Mouse (Mus musculus): ENCODE measurements around the gene Slc25a29. TPM values are rescaled to one million over a fixed set of nuclear protein-coding genes. Genes with fewer than 3 reads are reported as not detected.
"Not testable (repeated sequence)": the region's sequence is repeated elsewhere in the genome, so short reads cannot be mapped to it uniquely, and the experiment has no call there.

The Slc25a29 gene
- 0.48 and 0.56 TPM in 2 replicates for total RNA-seq (2015)
- 0.16 TPM in 1 of 2 replicates, not detected in the other for total RNA-seq (2017)

DNA sequence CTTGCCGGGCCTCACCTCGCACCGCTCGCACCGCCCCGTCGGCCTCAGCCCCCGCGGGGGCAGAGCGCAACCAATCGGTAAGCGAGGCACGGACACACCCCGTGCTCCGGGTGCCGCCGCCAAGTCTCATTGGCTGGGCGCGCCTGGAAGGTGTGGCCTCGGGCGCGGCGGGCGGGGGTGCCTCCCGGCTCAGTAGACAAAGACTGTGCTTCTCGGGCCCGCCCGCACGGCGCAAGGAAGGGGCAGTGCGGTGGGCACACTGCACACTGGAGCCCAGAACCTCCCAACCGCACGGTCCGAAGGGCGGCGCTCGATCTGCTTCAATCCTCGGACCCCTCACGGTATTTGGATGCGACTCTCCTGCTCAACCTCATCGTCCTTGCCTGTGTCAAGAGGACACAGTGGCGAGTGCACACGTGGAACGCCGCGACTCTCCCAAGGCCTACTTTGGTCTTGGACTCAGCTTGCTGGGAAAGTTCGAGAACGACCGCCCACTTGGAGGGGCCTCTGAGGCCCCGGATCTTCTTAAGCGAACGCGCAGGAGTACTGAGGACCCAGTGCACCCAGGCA lies at the start of gene Slc25a29, which contains the start of gene Slc25a47:
TSS of gene Slc25a29 (minus strand) at position 44 of the 570 bp plus-strand sequence.
TSS of gene Slc25a47 (plus strand) at position 207 of the 570 bp plus-strand sequence.
- peak; percentile 89 for ATAC-seq (ENCODE audit: poor library complexity, severe bottlenecking)

DNA sequence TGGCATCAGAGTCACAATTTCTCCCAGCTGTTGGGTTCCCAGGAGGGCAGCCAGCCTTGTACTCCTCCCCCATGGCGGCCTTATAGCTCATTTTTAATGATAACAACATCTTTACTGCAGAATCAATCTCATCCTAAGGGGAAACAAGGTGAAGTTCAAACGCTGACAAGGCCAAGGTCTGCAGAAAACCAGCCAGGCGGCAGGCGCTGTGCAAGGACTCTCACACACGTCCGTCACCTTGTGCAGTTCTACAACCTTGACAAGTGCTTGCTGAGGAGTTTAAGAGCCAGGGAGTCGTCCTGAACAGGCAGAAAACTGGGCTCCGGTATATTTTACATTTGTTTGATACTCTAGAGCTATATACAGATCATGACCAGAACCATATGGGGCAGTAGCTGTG lies 47.1 kb upstream of the Slc25a29 start:
- ATAC-seq (ENCODE audit: poor library complexity, severe bottlenecking) = no peak

DNA sequence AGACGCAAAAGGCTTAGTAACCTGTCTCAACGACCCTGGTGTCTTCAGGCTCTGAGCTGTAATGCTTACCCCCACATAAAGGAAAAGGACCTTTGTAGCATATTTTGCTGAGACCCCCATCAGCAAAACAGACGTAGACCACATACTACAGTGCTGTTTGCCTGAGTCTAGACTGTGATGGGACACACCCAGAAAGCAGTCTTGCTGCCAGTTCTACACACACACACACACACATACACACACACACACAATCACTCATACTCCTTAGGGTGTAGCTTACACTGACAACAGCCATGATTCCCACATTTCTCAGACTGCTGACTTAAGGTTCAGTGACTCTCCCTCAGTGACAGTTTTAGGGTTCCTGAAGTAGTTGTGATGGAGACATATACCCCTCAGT lies 45.5 kb upstream of the Slc25a29 start:
- no peak for ATAC-seq (ENCODE audit: poor library complexity, severe bottlenecking)

DNA sequence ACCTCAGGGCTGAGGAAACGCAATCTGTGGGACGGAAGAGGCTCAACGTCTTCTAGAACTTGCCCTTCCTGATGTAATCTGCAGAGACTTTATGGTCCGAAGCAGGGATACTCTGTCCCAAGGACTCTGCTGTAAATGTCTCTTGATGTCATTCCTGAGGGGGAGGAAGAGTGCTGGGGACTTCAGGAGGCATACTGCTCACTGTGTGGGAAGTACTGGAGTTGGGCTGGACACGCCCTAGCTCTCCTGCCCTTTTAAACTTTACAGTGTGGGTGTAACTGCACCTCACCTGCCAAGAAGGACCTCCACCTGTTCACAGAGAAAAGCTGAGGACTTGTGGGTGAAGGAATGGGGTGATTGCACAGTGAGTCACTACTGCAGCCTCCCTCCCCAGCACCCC lies 44.9 kb upstream of the Slc25a29 start:
- ATAC-seq (ENCODE audit: poor library complexity, severe bottlenecking) = no peak

DNA sequence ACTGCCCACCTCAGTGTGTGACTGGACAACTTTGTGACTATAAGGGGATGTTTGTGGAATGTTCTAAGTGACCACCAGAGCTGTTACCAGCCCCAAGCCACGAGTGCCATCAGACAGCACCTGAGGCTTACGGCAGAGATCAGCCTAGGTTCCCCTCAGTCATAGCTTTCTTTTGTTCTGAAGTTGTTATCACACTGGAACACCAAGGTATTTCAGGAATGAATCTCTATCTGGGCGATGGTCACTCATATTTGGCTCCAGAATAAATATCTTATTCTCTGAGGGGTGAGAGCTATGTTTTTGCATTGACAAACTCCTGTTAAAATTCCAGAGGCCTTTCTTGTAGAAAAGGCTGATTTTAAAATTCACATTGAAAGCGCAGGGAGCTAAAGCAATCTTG lies 43.5 kb upstream of the Slc25a29 start:
- ATAC-seq (ENCODE audit: poor library complexity, severe bottlenecking) = no peak

DNA sequence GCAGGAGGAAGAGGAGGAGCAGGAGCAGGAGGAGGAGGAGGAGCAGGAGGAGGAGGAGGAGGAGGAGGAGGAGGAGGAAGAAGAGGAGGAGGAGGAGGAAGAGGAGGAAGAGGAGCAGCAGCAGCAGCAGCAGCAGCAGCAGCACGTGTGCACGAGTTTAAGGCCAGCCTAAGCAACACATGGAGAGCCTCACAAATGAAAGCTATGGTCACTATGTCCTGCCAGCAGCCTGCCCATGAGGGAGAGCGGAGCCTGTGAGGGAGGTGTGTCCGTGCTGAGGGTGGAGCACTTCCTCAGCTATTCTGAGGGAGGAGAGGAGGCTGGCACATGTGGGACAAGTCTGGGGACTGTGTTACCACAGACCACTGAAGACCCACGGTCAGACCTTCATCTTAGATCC lies 37.4 kb upstream of the Slc25a29 start:
- ATAC-seq (ENCODE audit: poor library complexity, severe bottlenecking) = no peak

DNA sequence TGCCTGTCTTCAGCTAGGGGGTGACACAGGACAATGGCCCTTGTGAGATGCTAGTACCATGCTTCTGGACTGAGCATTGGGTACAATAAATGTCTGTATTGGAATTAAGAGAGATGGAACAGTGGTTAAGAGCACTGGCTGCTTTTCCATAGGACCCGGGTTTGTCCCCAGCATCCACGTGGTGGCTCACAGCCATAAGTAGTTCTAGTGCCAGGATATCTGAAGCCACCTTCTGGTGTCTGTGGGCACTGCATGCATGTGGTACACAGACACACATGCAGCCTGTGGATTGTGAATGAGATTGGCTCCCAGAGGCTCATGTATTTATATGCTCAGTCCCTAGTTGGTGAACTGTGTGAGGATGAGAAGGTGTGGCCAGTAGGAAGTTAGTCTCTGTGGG lies 33.9 kb upstream of the Slc25a29 start:
- no peak for ATAC-seq (ENCODE audit: poor library complexity, severe bottlenecking)

DNA sequence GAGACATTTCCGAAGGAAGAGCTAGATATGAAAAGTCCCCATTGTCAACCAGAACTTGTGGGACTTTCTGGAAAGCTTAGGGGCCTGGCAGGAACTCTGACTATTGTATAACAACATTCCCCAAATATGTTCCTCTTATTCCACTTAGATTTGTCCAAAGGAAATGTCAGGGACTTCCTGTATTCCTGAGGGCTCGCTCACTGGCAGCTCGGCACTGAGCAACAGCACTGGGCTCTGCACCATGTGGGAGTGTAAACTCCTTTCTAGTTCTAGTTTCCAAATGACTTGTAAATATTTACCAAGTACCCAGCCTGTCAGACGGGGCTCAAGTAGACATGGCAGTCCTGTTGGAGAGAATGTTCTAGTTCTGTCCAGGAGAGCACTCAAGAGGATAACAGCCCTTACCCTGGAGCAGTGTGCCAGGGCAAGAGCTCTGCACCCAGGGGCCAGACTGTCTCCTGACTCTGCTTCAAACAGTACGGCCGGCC lies 29.4 kb upstream of the Slc25a29 start:
- ATAC-seq (ENCODE audit: poor library complexity, severe bottlenecking) = no peak

DNA sequence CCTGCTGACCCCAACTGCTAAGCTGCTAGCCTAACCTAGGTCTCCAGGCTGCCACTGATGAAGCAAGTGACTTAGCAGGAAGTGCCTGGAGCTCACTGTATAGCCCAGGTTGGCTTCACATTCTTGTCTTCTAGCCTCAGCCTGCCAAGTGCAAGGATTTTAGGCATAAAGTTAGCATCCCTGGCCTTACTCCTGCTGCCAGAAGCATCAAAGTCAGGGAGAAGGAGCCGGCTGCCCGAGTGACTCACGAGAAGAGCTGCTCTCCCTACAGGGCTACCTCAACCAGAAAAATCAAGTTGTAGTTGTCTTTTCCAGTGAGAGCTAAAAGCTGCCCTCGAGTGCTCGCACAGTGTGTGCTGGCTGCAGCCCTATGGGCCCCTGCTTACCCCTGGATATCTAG lies 22.8 kb upstream of the Slc25a29 start:
- ATAC-seq (ENCODE audit: poor library complexity, severe bottlenecking) = no peak

DNA sequence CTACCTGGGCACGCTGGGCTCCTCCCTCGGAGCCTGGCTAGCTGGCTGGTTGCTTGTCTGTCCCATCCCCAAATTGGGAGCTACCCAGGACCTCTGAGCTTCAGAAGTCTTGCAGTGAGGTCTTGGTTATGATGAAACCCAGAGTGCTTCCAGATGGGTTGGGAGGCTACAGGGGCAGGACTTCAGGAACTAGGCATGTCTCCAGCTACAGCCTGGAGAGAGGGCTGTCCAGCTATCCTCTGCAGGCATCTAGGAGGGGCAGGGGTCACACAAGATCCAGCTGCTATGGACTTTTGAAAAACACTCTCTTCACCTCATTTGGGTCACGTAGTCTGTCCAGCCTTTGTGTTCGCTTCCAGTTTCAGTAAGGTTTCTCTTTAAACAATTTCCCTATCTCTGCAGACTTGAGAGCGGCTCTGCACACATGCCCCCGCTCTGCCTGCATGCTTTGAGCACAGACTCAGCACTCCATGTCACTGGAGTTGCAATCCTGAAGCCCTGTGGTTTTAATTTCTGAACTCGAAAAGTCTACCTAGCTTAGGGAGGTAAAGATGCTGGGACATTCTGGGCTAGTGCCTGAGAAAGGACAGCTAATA lies 22.0 kb upstream of the Slc25a29 start:
- ATAC-seq (ENCODE audit: poor library complexity, severe bottlenecking) = no peak

DNA sequence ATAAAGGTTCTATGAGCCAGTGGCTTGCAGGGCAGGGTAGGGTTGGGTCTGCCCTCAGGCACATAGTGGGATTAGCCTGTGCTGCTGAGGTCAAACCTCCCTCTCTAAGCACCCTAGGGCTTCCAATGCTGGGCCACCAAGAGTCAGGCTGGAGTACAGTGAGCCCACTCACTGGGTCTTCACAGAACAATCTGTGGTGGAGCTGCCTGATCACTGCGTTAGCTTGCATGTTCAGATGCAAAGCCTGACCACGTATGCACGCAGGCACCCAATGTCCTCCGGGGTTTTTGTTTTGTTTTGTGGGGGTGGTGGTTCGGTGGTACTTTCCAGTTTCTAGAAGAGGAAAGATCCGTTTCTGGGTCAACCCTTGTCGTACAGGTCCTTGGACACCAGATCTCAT lies 21.4 kb upstream of the Slc25a29 start:
- ATAC-seq (ENCODE audit: poor library complexity, severe bottlenecking) = no peak

DNA sequence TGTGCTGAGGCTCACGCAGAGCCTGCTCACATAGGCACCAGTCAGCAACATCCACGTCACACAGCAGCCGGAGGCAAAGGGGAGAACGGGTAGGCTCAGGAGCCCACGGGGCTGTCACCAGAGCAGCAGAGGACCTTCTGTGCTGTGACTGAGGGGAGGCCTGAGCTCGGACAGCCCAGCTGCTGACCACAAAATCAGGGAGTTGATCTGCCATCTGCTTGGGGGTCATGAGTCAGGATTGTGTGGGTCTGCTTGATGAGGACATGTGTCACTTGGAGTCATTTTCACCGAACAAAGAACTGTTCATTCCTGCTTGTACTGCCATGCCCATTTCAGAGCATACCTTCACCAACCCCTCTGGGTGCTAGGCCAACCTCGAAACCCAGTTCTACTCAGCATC lies 20.5 kb upstream of the Slc25a29 start:
- ATAC-seq (ENCODE audit: poor library complexity, severe bottlenecking) = no peak

DNA sequence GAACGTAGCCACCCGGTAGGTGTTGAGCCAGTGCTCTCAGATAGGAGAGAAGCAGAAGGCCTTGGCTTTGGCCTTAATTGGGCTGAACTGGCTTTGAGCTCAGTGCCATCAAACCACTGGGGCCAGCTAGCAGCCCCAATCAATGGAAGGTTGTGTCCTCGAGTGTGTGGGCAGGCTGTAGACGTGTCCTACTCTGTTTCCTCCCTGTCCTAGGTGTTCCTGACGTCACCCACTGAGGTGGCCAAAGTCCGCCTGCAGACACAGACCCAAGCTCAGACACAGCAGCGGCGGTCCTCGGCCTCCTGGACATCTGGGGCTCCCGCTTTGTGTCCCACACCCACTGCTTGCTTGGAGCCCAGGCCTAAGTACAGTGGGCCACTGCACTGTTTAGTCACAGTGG lies 19.4 kb upstream of the Slc25a29 start:
- no peak for ATAC-seq (ENCODE audit: poor library complexity, severe bottlenecking)

DNA sequence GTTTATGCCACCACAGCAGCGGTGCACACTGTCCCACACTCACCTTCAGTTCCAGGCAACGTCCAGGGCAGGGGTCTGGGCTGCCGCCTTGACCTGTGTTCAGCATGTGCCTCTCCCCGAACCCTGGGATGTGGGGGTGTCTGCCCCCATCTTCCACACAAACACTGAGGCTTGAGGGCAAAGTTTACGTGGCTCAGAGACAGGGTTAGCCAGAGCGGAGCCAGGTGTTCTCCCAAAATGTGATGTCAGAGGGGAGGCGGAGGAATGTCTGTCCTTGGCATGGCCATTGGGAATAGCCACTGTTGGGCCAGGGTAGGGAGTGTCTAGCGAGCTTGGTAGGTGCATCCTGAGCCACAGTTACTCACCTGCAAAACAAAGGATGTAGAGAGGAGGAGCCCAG lies 17.1 kb upstream of the Slc25a29 start:
- no peak for ATAC-seq (ENCODE audit: poor library complexity, severe bottlenecking)

DNA sequence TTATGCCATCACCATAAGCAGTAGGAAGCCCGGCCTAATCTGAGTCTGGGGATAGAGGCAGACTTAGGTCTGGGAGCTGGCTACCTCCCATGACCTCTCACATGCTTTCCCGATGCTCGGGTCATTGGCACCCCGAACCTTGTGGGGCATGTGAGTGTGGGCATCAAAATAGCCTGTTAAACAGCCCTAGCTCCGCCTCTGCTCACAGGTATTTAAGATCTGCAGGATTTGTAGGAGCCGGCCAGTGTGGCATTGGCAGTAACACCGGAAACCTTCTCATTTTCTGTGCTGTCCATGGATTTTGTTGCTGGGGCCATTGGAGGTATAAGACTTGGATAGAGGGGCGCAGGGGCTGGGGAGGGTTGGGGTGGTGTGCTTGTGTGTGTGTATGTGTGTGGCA lies 15.2 kb upstream of the Slc25a29 start:
- no peak for ATAC-seq (ENCODE audit: poor library complexity, severe bottlenecking)

DNA sequence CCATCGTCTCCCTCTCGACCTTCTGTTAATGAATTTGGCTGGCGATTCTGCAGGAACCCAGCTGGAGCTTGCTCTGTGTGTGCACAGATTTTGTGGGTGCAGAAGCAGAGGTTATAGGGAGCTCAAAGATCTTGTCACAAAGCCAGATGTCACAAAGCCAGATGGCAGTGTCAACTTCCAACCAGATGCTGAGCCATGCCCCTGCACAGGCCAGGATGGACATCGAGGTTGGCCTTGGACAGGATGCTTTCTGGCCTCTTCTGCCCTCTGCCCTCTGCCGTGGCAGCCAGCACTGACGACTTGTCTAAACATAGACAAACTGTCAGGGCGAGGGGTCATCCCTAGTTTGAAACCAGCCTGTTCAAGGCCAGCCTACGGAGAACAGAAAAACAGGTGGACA lies 14.4 kb upstream of the Slc25a29 start:
- ATAC-seq (ENCODE audit: poor library complexity, severe bottlenecking) = no peak

DNA sequence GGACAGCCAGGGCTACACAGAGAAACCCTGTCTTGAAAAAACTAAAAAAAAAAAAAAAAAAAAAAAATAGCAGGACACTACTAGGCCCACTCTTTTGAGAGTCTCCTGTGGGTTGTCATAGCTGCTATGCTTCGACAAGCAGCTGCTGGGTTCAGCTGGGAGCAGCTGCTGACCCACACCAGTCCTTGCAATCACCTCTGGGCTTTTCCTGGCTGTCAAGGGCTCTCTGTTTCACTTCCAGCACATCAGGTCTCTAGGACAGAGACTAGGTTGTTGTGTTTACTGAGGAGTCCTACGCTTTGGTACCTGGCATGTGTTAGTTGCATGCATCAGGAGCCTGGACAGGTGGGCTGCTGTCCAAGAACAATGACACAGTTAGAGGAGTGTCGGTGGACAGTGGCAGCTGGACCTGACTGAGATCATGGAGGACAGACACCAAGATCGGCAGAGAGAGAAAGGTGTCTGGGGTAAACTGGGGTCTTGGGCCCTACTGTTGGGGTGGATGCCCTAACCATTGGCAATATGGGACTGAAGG lies 13.9 kb upstream of the Slc25a29 start:
- no peak for ATAC-seq (ENCODE audit: poor library complexity, severe bottlenecking)

DNA sequence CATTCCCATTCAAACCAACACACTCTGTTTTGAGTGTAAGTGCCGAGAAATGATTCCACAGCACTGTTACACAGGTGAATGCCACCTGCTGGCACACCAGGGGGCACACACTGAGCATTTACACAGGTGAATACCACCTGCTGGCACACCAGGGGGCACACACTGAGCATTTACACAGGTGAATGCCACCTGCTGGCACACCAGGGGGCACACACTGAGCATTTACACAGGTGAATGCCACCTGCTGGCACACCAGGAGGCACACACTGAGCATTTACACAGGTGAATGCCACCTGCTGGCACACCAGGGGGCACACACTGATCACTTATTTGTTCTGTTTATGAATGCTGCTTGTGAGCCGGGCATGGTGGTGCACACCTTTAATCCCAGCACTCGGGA lies 12.3 kb upstream of the Slc25a29 start:
- ATAC-seq (ENCODE audit: poor library complexity, severe bottlenecking) = not testable (repeated sequence)

DNA sequence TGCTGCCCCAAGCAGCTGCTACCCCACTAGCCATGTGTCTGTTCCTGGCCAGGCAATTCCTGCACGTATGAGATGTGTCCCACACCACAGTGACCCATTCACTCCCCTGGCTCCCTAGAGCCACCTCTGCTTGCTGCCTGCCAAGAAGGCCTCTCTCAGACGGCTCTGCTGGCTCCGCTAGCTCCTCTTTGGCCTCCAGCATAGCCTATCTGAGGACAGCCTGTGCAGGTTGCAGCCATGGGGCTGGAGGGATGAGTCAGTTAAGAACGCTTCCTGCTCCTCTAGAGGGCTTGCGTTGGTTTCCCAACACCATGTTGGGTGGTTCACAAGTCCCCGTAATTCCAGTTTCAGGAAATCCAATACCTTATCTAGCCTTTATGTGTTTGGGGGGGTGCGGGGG lies 7.0 kb upstream of the Slc25a29 start:
- ATAC-seq (ENCODE audit: poor library complexity, severe bottlenecking) = no peak

DNA sequence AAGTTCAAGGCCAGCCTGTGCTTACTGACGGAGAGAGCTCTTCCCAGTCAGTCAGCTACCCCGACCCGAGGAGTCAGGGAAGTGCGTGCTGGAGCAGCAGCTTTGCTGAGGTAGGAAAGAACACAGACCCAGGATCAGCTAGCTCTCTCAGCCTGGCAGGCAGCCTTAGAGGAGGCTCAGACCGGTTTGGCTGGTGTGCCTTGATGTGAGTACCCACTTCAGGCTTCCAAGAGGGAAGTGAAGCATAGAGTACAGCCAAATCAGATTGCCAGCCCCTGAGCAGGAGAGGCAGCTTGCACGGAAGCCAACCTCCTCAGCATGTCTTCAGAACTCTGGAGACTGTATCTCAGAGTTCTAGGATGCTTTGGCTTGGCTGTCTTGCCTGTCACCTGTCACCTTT lies 5.5 kb upstream of the Slc25a29 start:
- no peak for ATAC-seq (ENCODE audit: poor library complexity, severe bottlenecking)

DNA sequence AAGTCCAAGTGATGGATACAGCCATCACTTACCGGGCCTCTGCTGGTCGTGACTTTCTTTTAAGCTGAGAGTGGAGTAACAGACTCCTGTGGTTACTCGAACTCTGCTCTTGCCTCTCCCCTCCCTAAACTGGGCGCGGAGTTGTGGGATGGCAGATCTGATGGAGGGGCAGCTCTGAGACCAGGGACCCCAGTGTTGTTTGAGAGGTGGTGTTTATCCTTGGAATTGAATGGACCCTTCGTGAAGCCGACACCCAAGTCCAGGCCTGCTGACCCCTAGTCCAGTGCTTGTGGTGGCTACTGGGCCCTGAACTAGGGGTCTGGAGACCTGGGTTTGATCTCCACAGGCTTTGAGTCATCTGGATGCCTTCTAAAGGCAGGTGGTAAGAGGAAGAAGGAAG lies 1.0 kb upstream of the Slc25a29 start:
- ATAC-seq (ENCODE audit: poor library complexity, severe bottlenecking) = no peak

DNA sequence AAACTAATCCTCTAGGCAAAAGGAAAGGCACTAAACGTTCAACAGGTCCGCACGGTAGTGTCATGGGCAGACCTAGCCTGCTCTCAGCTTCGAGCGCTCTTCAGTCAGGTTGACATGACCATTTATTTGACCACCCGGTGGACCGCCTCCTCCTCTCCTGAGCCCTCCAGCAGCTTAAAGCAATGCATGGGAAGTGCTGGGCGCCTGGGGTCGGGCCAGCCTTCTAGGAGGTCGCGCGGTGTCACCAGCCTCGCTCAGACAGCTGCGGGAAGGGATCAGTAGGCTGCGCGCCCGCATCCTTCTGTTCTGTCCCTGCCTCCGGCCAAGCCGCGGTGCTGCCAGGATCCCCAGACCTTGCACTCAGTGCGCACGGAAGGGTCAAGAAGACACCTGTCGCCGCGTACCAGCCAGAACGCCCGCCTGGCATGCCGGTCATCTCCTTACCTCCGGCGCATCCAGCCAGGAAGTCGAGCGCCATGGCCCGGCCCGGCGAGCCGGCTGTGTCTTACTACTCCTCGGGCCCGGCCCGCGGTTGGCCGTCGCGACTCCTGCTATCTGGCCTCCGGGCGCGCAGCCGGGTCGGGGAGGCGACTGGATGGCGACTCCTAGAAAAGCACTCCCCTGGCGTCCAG lies 359 bp downstream of the Slc25a29 start:
- ATAC-seq (ENCODE audit: poor library complexity, severe bottlenecking) = peak; percentile 4

All from megakaryocyte, adult 5-6 weeks (primary cell).